Mouse (Mus musculus): Measurements from ENCODE around the gene Dppa3.

GRCm38 (mm10) chr6:122616022-122616421 lies 10.2 kb upstream of the Dppa3 start:
- TF ChIP-seq CTCF (conservative IDR thresholded peaks at IDR 0.05; ENCODE audit: low read length) (no peak), POU5F1 (IDR thresholded peaks at IDR 0.05; ENCODE audit: borderline replicate concordance, low read length) (no peak)

All from E14TG2a.4 (cell line).